Mouse (Mus musculus) hindbrain, embryonic 11.5 days (tissue): ENCODE results near the gene Loxl1. TPM values are rescaled to one million over a fixed set of nuclear protein-coding genes. Genes with fewer than 3 reads are reported as not detected.
"Not testable (repeated sequence)": the region's sequence is repeated elsewhere in the genome, so short reads cannot be mapped to it uniquely, and the experiment has no call there.

ENCODE experiments used
- ATAC-seq: fragments of 200-750 bp; cut with Nextera tagmentation; 2 replicates; pipeline ENCODE4 v1.8.0; 2017; ENCODE audit warnings: mild to moderate bottlenecking, moderate TSS enrichment, moderate library complexity; ENCODE audit not compliant: low FRiP score
- DNase-seq: peaks from one replicate; pipeline ENCODE4 v3.0.0-alpha.2; 2015; ENCODE audit warnings: low spot score
- H3K27ac ChIP-seq: fragments of 300-500 bp; sonication (generic); 2 replicates; pipeline ENCODE4 v1.5.1; 2014; ENCODE audit warnings: mild to moderate bottlenecking, low read depth, low read length
- H3K27me3 ChIP-seq: fragments of 300-500 bp; sonication (generic); 2 replicates; pipeline ENCODE4 v1.6.1; 2014; ENCODE audit warnings: mild to moderate bottlenecking, low read length, moderate library complexity, mixed read lengths; ENCODE audit not compliant: control insufficient read depth, insufficient read depth
- H3K36me3 ChIP-seq: fragments of 300-500 bp; sonication (generic); 2 replicates; pipeline ENCODE4 v1.6.1; 2014; ENCODE audit warnings: mild to moderate bottlenecking, low read length, moderate library complexity, mixed read lengths; ENCODE audit not compliant: control insufficient read depth, insufficient read depth
- H3K4me1 ChIP-seq: fragments of 300-500 bp; sonication (generic); replicated peaks from 2 replicates; pipeline ENCODE4 v1.6.1; 2014; ENCODE audit warnings: low read length, mixed read lengths; ENCODE audit not compliant: control insufficient read depth, insufficient read depth
- H3K4me2 ChIP-seq: fragments of 300-500 bp; sonication (generic); replicated peaks from 2 replicates; pipeline ENCODE4 v1.6.1; 2014; ENCODE audit warnings: mild to moderate bottlenecking, low read depth, low read length
- H3K4me3 ChIP-seq: fragments of 300-500 bp; sonication (generic); 2 replicates; pipeline ENCODE4 v1.5.1; 2014; ENCODE audit warnings: low read depth, low read length
- H3K9ac ChIP-seq: fragments of 300-500 bp; sonication (generic); 2 replicates; pipeline ENCODE4 v1.6.1; 2014; ENCODE audit warnings: low read depth, low read length
- H3K9me3 ChIP-seq: fragments of 300-500 bp; sonication (generic); 2 replicates; pipeline ENCODE4 v1.6.1; 2016; ENCODE audit warnings: low read length; ENCODE audit not compliant: control insufficient read depth
- WGBS: fragments of 180-500 bp; shearing (Covaris S2); extraction: QIAGEN DNeasy Blood & Tissue Kit; methylation state at CpG from one replicate; pipeline ENCODE4 v1.1.7; 2014; 5-methylcytosine and 5-hydroxymethylcytosine counted together
- polyA plus RNA-seq: library from polyadenylated mRNA; unstranded; fragments of >200 nt; fragmentation: Nextera tagmentation; extraction: Ambion mirVana; gene quantifications from 2 replicates; pipeline ENCODE4 v1.2.1, GENCODE M21; 2014

The Loxl1 gene
- polyA plus RNA-seq, 1 experiment from 2014 or later, result 11.0 TPM

DNA sequence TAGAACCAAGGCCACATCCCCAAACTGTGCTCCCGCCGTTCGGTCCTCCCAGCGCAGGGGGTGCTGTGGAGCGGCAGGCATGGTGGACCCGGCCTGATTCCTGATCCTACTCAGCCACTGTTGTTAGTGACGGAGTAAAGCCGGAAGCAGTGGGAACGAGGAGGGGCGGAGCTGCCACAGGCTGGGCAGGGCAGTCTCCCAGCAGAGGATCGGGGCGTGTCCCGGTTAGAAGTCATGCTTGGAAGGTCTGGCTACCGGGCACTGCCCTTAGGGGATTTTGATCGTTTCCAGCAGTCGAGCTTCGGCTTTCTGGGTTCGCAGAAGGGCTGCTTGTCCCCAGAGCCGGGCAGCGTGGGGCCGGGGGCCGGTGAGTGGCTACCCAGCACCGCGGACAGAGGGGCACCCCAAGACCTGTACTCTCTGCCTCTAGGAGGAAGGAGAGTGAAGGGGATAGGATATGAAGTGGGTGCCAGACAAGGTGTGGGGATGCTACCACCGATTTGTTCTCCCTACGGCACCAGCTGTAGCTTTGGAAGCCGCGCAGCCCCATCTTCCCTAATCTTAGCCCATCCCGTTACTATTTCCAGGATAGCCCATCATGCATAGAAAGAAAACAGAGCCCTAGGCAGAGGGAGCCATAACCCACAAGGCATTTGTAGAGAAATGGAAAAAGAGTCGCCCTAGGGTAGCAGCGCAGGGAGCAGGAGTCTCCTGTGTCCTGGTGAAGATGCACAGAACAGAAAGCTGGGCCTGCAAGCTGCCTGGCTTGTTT, 59.8 kb downstream of the Loxl1 start, which contains the start of gene Stoml1:
TSS of gene Stoml1 (plus strand) at position 132 of the 772 bp plus-strand sequence.
- Histone ChIP-seq H3K4me3 (peak within 1 kb of the TSS; percentile 71), H3K4me2 (peak within 1 kb of the TSS; percentile 75), H3K9me3 (no peaks in the 10 kb centered on the region), H3K27ac (peak within 1 kb of the TSS; percentile 39; the same call in 1 of the 2 replicates), H3K4me1 (no peaks in the 10 kb centered on the region), H3K9ac (peak within 1 kb of the TSS; percentile 78), H3K36me3 (no peaks in the 10 kb centered on the region), H3K27me3 (no peaks in the 10 kb centered on the region)
- 2% methylated on average over 31 of the region's 31 CpGs for WGBS
- peak; percentile 94 for DNase-seq
- ATAC-seq, result peak; percentile 96

DNA sequence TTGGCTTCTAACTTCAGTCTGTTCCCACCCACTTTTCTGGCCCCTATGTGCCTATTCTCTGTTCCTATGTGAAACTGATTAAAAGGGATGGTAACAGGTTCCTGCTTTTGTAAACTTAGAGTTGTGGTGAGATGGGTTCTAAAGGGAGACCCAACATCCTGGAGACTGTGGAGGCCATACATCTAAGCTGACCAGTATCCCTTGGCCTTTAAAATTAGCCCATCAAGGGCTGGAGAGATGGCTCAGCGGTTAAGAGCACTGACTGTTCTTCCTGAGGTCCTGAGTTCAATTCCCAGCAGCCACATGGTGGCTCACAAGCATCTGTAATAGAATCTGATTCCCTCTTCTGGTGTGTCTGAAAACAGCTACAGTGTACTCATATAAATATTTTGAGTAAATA, 62.3 kb downstream of the Loxl1 start:
- WGBS, result 90% methylated on average over 1 of the region's 1 CpGs
- not testable (repeated sequence) for H3K27me3 ChIP-seq, H3K9me3 ChIP-seq, H3K9ac ChIP-seq, H3K27ac ChIP-seq, H3K36me3 ChIP-seq, ATAC-seq, H3K4me3 ChIP-seq, DNase-seq, H3K4me1 ChIP-seq, H3K4me2 ChIP-seq

DNA sequence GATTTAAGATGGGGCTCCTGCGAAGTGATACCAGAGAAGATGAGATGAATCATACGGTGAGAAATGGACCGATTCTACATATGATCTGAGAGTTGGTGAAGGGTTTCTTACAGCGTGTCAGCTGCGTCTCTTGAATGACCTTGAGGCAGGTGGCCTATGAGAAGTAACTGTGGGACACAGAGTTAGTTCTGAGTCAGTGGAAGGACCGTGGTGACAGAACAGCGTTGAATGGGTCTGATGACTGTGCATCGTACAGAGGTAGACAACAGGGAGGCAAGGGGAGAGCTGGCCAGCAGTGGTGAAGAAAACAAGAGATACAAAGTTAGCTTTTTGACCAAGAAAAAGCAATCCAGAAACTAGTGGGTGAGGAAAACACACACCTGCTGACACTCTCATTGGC, 62.7 kb downstream of the Loxl1 start:
- Histone ChIP-seq H3K27ac (no peak overlapping the region), H3K4me2 (no peak overlapping the region), H3K4me3 (no peak overlapping the region), H3K36me3 (no peaks in the 10 kb centered on the region), H3K9me3 (no peaks in the 10 kb centered on the region), H3K9ac (no peak overlapping the region; the same call in 1 of the 2 replicates), H3K27me3 (no peaks in the 10 kb centered on the region), H3K4me1 (peaks cover 3% of the 10 kb centered on the region; the same call in 1 of the 2 replicates)
- ATAC-seq (no peak), DNase-seq (no peak)
- 76% methylated on average over 8 of the region's 8 CpGs for WGBS

DNA sequence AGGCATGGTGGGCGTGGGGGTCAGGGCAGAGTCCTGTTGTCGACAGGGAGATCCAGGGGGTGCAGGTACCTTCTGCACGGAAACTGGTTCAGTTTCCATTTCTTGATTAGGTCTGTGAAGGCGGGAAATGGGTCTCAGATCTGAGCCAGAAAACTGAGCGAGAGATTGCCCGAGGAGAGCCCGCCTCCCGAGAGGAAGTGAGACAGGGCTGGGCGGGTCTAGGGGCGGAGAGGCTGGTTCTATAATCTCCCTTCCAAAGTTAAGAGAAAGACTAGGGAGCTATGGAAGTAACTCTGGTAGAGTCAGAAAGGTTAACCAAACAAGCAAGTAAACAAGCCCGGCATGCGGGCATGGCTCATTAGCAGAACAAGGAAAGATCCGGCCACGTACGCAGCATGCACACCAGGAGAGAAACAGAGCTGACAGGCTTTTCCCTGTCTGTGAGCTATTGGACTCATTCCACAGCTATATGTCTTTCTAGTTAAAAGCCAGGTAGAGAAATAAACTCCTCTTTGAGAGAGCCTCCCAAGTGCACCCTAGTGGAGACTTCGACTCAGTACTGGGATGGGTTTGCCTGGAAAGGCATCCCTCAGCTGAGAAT, 63.3 kb downstream of the Loxl1 start, which contains the start of gene Pml:
TSS of gene Pml (minus strand) at position 195 of the 601 bp plus-strand sequence.
- Histone ChIP-seq H3K4me3 (peak within 1 kb of the TSS; percentile 32), H3K9me3 (no peaks in the 10 kb centered on the region), H3K4me2 (peak within 1 kb of the TSS; percentile 40), H3K27ac (no peak within 1 kb of the TSS), H3K36me3 (no peaks in the 10 kb centered on the region), H3K9ac (peak within 1 kb of the TSS; percentile 60), H3K27me3 (no peaks in the 10 kb centered on the region), H3K4me1 (peaks cover 3% of the 10 kb centered on the region; the same call in 1 of the 2 replicates)
- DNase-seq (peak; percentile 65), ATAC-seq (no peak)
- WGBS, result under 1% methylated on average over 16 of the region's 16 CpGs

DNA sequence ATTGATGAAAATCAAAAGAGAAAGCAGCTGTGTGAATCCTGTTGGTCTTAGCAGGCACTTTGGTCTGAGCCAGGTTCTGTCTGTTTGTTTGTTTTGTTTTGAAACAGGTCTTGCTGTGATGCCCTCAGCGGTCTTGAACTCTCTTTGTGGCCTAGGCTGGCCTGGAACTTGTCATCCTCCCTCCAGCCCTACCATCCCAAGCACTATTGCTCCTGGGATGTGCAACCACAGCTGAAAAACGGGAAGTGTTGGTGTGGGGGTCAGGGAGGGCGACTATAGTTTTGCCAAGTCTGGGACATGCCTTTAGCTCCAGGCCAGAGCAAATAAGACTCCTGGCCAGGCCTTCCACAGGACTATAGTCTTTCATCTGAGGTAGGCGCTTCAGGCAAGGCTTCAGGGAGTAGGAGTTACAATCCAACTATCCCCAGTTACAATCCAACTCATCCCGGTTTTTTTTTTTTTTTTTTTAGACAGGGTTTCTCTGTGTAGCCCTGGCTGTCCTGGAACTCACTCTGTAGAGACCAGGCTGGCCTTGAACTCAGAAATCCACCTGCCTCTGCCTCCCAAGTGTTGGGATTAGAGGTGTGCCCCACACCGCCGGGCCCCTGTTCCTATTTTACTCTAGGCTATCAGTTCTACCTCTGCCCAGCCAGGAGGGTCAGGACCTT, 64.1 kb downstream of the Loxl1 start:
- Histone ChIP-seq H3K9ac (0 out of 2 replicates have a peak overlapping the region, but pooled peaks have one; percentile 19), H3K9me3 (no peaks in the 10 kb centered on the region), H3K27ac (no peak overlapping the region)

DNA sequence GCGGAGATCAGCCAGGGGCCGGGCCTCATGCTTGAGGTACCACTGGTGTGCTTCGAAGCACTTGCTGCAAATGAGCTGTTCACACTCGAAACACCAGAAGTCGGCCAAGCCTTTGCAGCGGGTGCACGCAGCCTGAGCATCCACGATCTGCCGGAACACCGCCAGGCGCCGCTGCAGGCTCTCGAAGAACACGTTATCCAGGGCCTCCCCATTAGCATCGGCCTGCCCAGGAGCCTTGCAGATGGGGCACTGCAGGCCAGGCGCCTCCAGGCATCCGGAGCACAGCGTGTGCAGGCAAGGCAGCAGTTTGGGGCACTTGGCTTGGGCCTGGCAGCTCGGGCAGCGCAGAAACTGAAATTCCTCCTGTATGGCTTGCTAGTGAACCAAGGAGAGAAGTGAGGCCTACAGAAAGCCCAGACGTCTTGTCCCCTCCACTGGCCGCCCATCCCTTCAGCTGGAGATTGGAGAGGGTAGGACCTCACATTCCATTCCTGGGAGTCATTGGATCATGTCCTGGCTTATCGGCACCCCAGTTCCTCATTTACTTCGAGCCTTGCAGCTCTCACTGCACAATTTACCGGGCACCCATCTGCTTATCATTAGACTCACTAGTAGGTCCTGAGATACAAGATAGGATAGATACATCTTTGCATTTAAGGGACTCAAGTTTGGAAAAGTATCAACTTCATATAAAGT, 65.8 kb downstream of the Loxl1 start:
- H3K4me2 ChIP-seq, result peak overlapping the region; percentile 32
- 18% methylated on average over 25 of the region's 25 CpGs for WGBS
- peak overlapping the region; percentile 10; the same call in 1 of the 2 replicates for H3K4me3 ChIP-seq
- H3K27me3 ChIP-seq, result no peaks in the 10 kb centered on the region
- H3K4me1 ChIP-seq, result peaks cover 3% of the 10 kb centered on the region; the same call in 1 of the 2 replicates
- H3K27ac ChIP-seq, result no peak overlapping the region
- DNase-seq (peak; percentile 86), ATAC-seq (0 out of 2 replicates have a peak, but pooled peaks have one; percentile 60)
- no peaks in the 10 kb centered on the region for H3K36me3 ChIP-seq
- H3K9me3 ChIP-seq, result no peaks in the 10 kb centered on the region
- peak overlapping the region; percentile 50 for H3K9ac ChIP-seq

More for the DNA sequence above, 64.1 kb downstream of the Loxl1 start:
- H3K36me3 ChIP-seq, result no peaks in the 10 kb centered on the region
- H3K4me1 ChIP-seq, result peaks cover 3% of the 10 kb centered on the region; the same call in 1 of the 2 replicates
- no peaks in the 10 kb centered on the region for H3K27me3 ChIP-seq
- WGBS, result 49% methylated on average over 7 of the region's 7 CpGs
- no peak for ATAC-seq
- DNase-seq, result no peak
- H3K4me3 ChIP-seq, result peak overlapping the region; percentile 32
- peak overlapping the region; percentile 40 for H3K4me2 ChIP-seq

DNA sequence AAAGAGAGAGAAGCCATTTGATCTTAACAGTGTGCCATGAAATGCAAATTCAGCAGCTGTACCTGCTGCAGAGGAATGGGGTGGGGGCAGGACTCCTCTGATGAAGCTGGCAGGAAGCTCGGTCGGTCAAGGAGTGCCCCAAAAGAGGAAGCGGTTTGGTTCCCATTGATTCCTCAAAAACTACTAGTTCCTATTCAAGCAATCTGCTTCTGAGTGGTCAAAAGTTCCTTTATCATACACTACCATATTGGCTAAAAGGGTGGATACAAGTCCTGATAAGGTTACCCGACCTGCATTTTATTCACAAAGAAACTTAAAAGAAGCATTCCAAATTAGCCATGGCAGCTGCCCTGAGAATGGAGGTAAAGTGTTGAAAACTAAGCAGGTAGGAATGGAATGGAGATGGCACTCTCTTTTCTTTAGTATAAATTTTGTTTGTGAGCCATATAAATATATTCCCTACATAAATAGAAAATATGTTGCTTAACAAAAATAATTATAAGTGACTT, 66.8 kb downstream of the Loxl1 start:
- Histone ChIP-seq H3K4me3 (no peak overlapping the region), H3K4me2 (no peak overlapping the region), H3K4me1 (peaks cover 3% of the 10 kb centered on the region; the same call in 1 of the 2 replicates), H3K27me3 (no peaks in the 10 kb centered on the region), H3K9ac (no peak overlapping the region), H3K9me3 (no peaks in the 10 kb centered on the region), H3K36me3 (no peaks in the 10 kb centered on the region), H3K27ac (no peak overlapping the region)
- WGBS, result 67% methylated on average over 4 of the region's 4 CpGs
- no peak for DNase-seq
- ATAC-seq, result no peak

DNA sequence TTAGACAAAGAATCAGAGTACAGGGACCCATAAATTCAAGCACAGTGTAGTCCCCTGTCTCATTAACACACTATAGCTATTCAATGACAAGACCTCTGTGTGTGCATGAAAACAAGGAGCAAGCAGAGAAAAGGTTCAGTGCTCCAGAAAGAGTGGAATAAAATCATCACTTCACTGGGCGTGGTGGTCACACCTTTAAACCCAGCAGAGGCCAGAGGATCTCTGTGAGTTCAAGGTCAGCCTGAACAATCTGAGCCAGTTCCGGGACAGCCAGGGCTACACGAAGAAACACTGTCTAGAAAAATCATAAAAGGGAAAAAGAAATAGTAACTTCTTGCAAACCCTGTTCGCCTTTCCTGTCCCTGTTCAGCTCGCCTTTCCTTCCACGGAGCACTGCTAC, 69.3 kb downstream of the Loxl1 start:
- Histone ChIP-seq H3K27ac (no peak overlapping the region), H3K36me3 (no peaks in the 10 kb centered on the region), H3K9ac (no peak overlapping the region), H3K4me2 (no peak overlapping the region), H3K4me3 (no peak overlapping the region), H3K27me3 (no peaks in the 10 kb centered on the region), H3K9me3 (no peaks in the 10 kb centered on the region), H3K4me1 (peaks cover 3% of the 10 kb centered on the region; the same call in 1 of the 2 replicates)
- WGBS, result 90% methylated on average over 6 of the region's 6 CpGs
- ATAC-seq (no peak), DNase-seq (no peak)
